Mouse (Mus musculus) thymus, adult 2 months (tissue): Measurements from ENCODE around the gene Chst12.

Experiments
- CTCF ChIP-seq: fragments of 200-500 bp; IDR thresholded peaks from 2 replicates; pipeline ENCODE4 v1.5.1; 2012; ENCODE audit warnings: mild to moderate bottlenecking, control low read depth, low read length, moderate library complexity, borderline replicate concordance; ENCODE audit not compliant: control insufficient read depth, poor library complexity, insufficient read depth; ENCODE audit errors: extremely low read depth
- POLR2A ChIP-seq: fragments of 200-500 bp; IDR thresholded peaks from 2 replicates; pipeline ENCODE4 v1.6.1; 2012; ENCODE audit warnings: mild to moderate bottlenecking, low read length, control low read depth, moderate library complexity; ENCODE audit not compliant: control insufficient read depth, poor library complexity, insufficient read depth; ENCODE audit errors: extremely low read depth

- TF ChIP-seq CTCF (no peak), POLR2A (no peak)
These were observed 15.8 kb downstream of the Chst12 start for GRCm38 (mm10) chr5:140521196-140521595.
